Mouse (Mus musculus): ENCODE data around the gene Cstf1. TPM values are rescaled to one million over a fixed set of nuclear protein-coding genes. Genes with fewer than 3 reads are reported as not detected.

Gene Cstf1
- polyA plus RNA-seq, 1 experiment from 2014 or later = 25.0 TPM

GRCm38 (mm10) chr2:172416876-172417275 lies 46.4 kb downstream of the Cstf1 start:
- no peak overlapping the region for H3K4me2 ChIP-seq
- WGBS (ENCODE audit: insufficient replicate concordance) = 82% methylated on average over 5 of the region's 5 CpGs
- H3K27ac ChIP-seq = no peak overlapping the region
- DNase-seq (no peak), ATAC-seq (ENCODE audit: low read depth) (no peak)
- no peaks in the 10 kb centered on the region for H3K9me3 ChIP-seq (replicated peaks)
- no peaks in the 10 kb centered on the region for H3K27me3 ChIP-seq
- no peak overlapping the region for H3K4me3 ChIP-seq (replicated peaks)
- no peaks in the 10 kb centered on the region for H3K36me3 ChIP-seq
- peaks cover 18% of the 10 kb centered on the region for H3K4me1 ChIP-seq (replicated peaks)
- no peak overlapping the region for H3K9ac ChIP-seq

DNA sequence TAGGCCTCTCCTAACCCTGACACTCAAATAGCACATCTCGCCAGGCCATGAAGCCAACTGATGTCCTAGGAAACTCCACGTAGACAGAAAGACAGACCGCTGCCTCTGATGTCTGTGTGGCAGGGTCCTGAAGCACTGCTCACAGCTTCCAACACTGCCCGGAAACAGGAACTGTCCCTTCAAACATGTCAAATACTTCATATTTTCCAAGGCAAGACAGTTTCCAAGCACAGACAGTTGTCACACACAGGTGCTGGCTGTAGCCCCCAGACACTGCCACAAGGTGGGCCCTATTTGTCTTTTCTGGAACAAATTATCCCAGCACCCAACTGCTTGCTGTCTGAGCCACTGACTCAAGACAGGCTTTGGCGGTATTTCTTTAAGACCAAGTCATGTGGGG lies 47.7 kb downstream of the Cstf1 start:
- Histone ChIP-seq H3K27ac (no peak overlapping the region), H3K4me3 (replicated peaks) (no peak overlapping the region), H3K4me2 (no peak overlapping the region), H3K9ac (no peak overlapping the region), H3K4me1 (replicated peaks) (peaks cover 11% of the 10 kb centered on the region), H3K9me3 (replicated peaks) (no peaks in the 10 kb centered on the region), H3K36me3 (no peaks in the 10 kb centered on the region), H3K27me3 (no peaks in the 10 kb centered on the region)
- ATAC-seq (ENCODE audit: low read depth) = no peak
- 70% methylated on average over 5 of the region's 5 CpGs for WGBS (ENCODE audit: insufficient replicate concordance)
- no peak for DNase-seq

- DNase-seq (no peak), ATAC-seq (ENCODE audit: low read depth) (peak; percentile 58)
- Histone ChIP-seq H3K36me3 (no peaks in the 10 kb centered on the region), H3K27me3 (no peaks in the 10 kb centered on the region), H3K4me3 (replicated peaks) (no peak overlapping the region), H3K9ac (no peak overlapping the region), H3K4me1 (replicated peaks) (no peaks in the 10 kb centered on the region), H3K4me2 (no peak overlapping the region), H3K27ac (no peak overlapping the region), H3K9me3 (replicated peaks) (no peaks in the 10 kb centered on the region)
- 29% methylated on average over 1 of the region's 1 CpGs for WGBS (ENCODE audit: insufficient replicate concordance)
These were observed 60.1 kb downstream of the Cstf1 start for GRCm38 (mm10) chr2:172430609-172431008.

Other genes starting within 250 kb of the Cstf1 start
- 0.05 TPM in 1 of 2 replicates, not detected in the other for gene Mc3r, start 122.2 kb upstream of the Cstf1 start, polyA plus RNA-seq (2015; fragmentation: Nextera tagmentation; extraction: Ambion mirVana)
- 131 and 149 TPM in 2 replicates for gene Fam210b, start 25.1 kb upstream of the Cstf1 start, polyA plus RNA-seq (2015; fragmentation: Nextera tagmentation; extraction: Ambion mirVana)
- 142 and 172 TPM in 2 replicates for gene Aurka, start 146 bp upstream of the Cstf1 start, polyA plus RNA-seq (2015; fragmentation: Nextera tagmentation; extraction: Ambion mirVana)
- 0.61 and 0.78 TPM in 2 replicates for gene Cass4, start 23.1 kb downstream of the Cstf1 start, polyA plus RNA-seq (2015; fragmentation: Nextera tagmentation; extraction: Ambion mirVana)
- gene Rtf2, start 69.9 kb downstream of the Cstf1 start, polyA plus RNA-seq (2015; fragmentation: Nextera tagmentation; extraction: Ambion mirVana) = 48.8 and 54.4 TPM in 2 replicates
- gene Gcnt7, start 87.9 kb downstream of the Cstf1 start, polyA plus RNA-seq (2015; fragmentation: Nextera tagmentation; extraction: Ambion mirVana) = 0.54 TPM in 2 replicates
- gene Fam209, start 101.8 kb downstream of the Cstf1 start, polyA plus RNA-seq (2015; fragmentation: Nextera tagmentation; extraction: Ambion mirVana) = 0.28 TPM in 1 of 2 replicates, not detected in the other
- gene Tfap2c, start 178.9 kb downstream of the Cstf1 start, polyA plus RNA-seq (2015; fragmentation: Nextera tagmentation; extraction: Ambion mirVana) = not detected in 2 replicates

Data from liver, embryonic 13.5 days (tissue).